Mouse (Mus musculus): Measurements from ENCODE around the gene Gm9918.

DNA sequence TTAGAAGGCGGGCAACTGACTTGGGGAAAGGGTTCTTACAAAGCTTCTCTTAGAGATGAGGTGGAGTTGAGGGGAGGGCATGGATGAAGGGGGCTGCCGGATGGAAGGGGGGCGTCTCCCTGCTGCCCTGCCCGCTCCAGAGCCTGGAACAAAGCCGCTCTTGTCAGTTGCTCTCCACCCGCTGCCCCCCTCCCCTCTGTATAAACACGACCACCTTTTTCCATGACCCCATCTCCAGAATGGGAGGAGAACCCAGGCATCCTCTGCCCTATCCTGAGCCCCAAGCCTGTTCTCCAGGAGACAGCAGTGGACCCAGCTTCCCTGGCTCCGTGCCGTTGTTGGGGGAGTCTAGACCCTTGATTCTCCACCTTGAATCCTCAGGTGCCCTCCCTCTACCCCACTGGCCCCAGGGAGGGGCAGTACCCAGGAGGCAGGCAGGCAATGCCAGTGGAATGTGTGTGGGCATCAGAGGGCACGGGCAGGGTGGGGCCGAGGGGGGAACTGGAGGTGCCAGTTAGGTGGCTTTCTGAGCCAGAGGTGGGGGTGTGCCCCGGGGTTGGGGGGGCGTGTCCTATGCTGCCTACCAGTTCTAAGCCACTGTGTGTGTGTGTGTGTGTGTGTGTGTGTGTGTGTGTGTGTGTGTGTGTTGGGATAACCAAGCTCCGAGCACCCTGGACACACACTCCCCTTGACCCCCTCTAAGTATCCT, 14.7 kb upstream of the Gm9918 start:
- TF ChIP-seq CTCF (IDR thresholded peaks at IDR 0.05; ENCODE audit: extremely low read depth, insufficient read depth, insufficient read length, insufficient replicate concordance) (no peak), POLR2A (IDR thresholded peaks at IDR 0.05; ENCODE audit: low read depth, low read length) (no peak)
